8 mouse cellular contexts compared by ENCODE assay signal in genomic region chr11:58938322-58939087, GRCm38 (mm10). TPM values are rescaled to one million over a fixed set of nuclear protein-coding genes. Genes with fewer than 3 reads are reported as not detected.
DNase-seq lines count a peak whose midpoint lies in the region; ATAC-seq and TF ChIP-seq lines count a peak whose summit lies in the region.

Gene Rnf187, minus strand, starts transcription at chr11:58938916.

- no peaks in the 10 kb centered on the region; the same call in 1 of the 2 replicates for H3K4me1 ChIP-seq in bone marrow, adult 2 months (ENCODE audit: control insufficient read depth, insufficient read depth, low read length)
- peaks cover 25% of the 10 kb centered on the region for H3K4me1 ChIP-seq in embryonic facial prominence, embryonic 15.5 days
- peaks cover 25% of the 10 kb centered on the region for H3K4me1 ChIP-seq in kidney, embryonic 15.5 days

- H3K9ac ChIP-seq in embryonic facial prominence, embryonic 15.5 days, result peak within 1 kb of the TSS; percentile 98
- peak within 1 kb of the TSS; percentile 99 for H3K9ac ChIP-seq in kidney, embryonic 15.5 days

- no peaks in the 10 kb centered on the region for H3K27me3 ChIP-seq in embryonic facial prominence, embryonic 15.5 days
- H3K27me3 ChIP-seq in kidney, embryonic 15.5 days, result no peaks in the 10 kb centered on the region

- peak within 1 kb of the TSS; percentile 77 for H3K4me3 ChIP-seq in bone marrow, adult 2 months (replicated peaks; ENCODE audit: control insufficient read depth, low read depth, low read length)
- peak within 1 kb of the TSS; percentile 95 for H3K4me3 ChIP-seq in embryonic facial prominence, embryonic 15.5 days (replicated peaks)
- H3K4me3 ChIP-seq in kidney, embryonic 15.5 days (replicated peaks), result peak within 1 kb of the TSS; percentile 98

- peaks cover 29% of the 10 kb centered on the region for H3K36me3 ChIP-seq in embryonic facial prominence, embryonic 15.5 days
- peaks cover 34% of the 10 kb centered on the region for H3K36me3 ChIP-seq in kidney, embryonic 15.5 days

- peak; percentile 89 for DNase-seq in 416B (ENCODE audit: low read depth)
- peak; percentile 91 to 92 for DNase-seq in heart, adult 9 months (ENCODE audit: low spot score in 2 of 2)
- peak; percentile 89 for DNase-seq in liver
- DNase-seq in spleen, postnatal 4 days (ENCODE audit: low spot score in 2 of 2), result peak; percentile 88 to 94

- TF ChIP-seq POLR2A in bone marrow, adult 2 months (IDR thresholded peaks at IDR 0.05; ENCODE audit: borderline replicate concordance, control insufficient read depth, low read depth, low read length), result peak; percentile 95

- WGBS in bone marrow, adult 2 months, result under 1% methylated on average over 95 of the region's 95 CpGs
- under 1% methylated on average over 90 of the region's 95 CpGs for WGBS in embryonic facial prominence, embryonic 15.5 days
- under 1% methylated on average over 92 of the region's 95 CpGs for WGBS in kidney, embryonic 15.5 days

- peak within 1 kb of the TSS; percentile 86 for H3K4me2 ChIP-seq in embryonic facial prominence, embryonic 15.5 days (replicated peaks)
- peak within 1 kb of the TSS; percentile 91 for H3K4me2 ChIP-seq in kidney, embryonic 15.5 days

- peak; percentile 96 for ATAC-seq in embryonic facial prominence, embryonic 15.5 days (ENCODE audit: insufficient number of reproducible peaks, low FRiP score, low TSS enrichment, low read depth)
- ATAC-seq in kidney, embryonic 15.5 days (replicated peaks; ENCODE audit: low FRiP score), result peak; percentile 96
- ATAC-seq in monocyte, adult 5-6 weeks (replicated peaks; ENCODE audit: insufficient number of reproducible peaks, low FRiP score, low TSS enrichment, poor library complexity, severe bottlenecking), result peak; percentile 97

- H3K27ac ChIP-seq in bone marrow, adult 2 months (ENCODE audit: control insufficient read depth, insufficient read depth, low read depth, low read length, poor library complexity), result peak within 1 kb of the TSS; percentile 95
- H3K27ac ChIP-seq in embryonic facial prominence, embryonic 15.5 days (replicated peaks), result peak within 1 kb of the TSS; percentile 94
- peak within 1 kb of the TSS; percentile 96 for H3K27ac ChIP-seq in kidney, embryonic 15.5 days

- no peak for TF ChIP-seq CTCF in bone marrow, adult 2 months (IDR thresholded peaks at IDR 0.05; ENCODE audit: control insufficient read depth, insufficient read depth, low read length)

- H3K9me3 ChIP-seq in embryonic facial prominence, embryonic 15.5 days (replicated peaks), result no peaks in the 10 kb centered on the region
- no peaks in the 10 kb centered on the region for H3K9me3 ChIP-seq in kidney, embryonic 15.5 days (replicated peaks)

RNA-seq across cellular contexts. Expression of gene Rnf187, which starts in this region (rescaled TPM):
- polyA plus RNA-seq in bone marrow, adult 2 months (2011; ENCODE audit: insufficient read depth, insufficient read length, low replicate concordance, missing spikeins), result 108 and 135 TPM in 2 replicates
- polyA plus RNA-seq in embryonic facial prominence, embryonic 15.5 days (2015; fragmentation: Nextera tagmentation; extraction: Ambion mirVana), result 243 and 249 TPM in 2 replicates
- polyA plus RNA-seq in kidney, embryonic 15.5 days (2015; fragmentation: Nextera tagmentation; extraction: Ambion mirVana), result 243 and 247 TPM in 2 replicates
- 42.2 to 79.7 TPM (median 47.8 TPM) in 3 replicates for total RNA-seq in monocyte, adult 5-6 weeks (2017)

Comparison
In these comparisons a context has a peak if more than half of its experiments do, and no peak if none do; other contexts are left out.
1. Peak in every context shown above with its lines: DNase-seq, ATAC-seq, H3K4me3 ChIP-seq and H3K27ac ChIP-seq.